In genomic region chr3:27603905-27604620, GRCm38 (mm10) we compare ENCODE assay signal across 15 mouse cellular contexts.
A peak's percentile ranks its signal among the peaks of the same experiment; 100 is the strongest.
DNase-seq lines count a peak whose midpoint lies in the region; ATAC-seq and TF ChIP-seq lines count a peak whose summit lies in the region.
"Had no signal": no experiment of that assay in that cellular context is flagged by ENCODE, and none has a peak within 500 bp of the region (broad histone marks: within the 10 kb centered on the region; RNA-seq: fewer than 3 reads in every experiment).

No protein-coding gene starts in this region.

- no peaks in the 10 kb centered on the region; the same call in 1 of the 2 replicates for H3K36me3 ChIP-seq in lung, embryonic 14.5 days (ENCODE audit: insufficient read depth)
- H3K36me3 ChIP-seq: G1E had no signal

- ATAC-seq in lung, embryonic 14.5 days (ENCODE audit: insufficient read depth) = no peak
- no peak for ATAC-seq in frontal cortex, adult (ENCODE audit: low TSS enrichment)

- H3K9ac ChIP-seq in lung, embryonic 14.5 days = no peak overlapping the region

- 42% methylated on average over 13 of the region's 13 CpGs for WGBS in lung, embryonic 14.5 days

- no peaks in the 10 kb centered on the region for H3K9me3 ChIP-seq in lung, embryonic 14.5 days (ENCODE audit: low read depth, low read length)
- H3K9me3 ChIP-seq: G1E had no signal

- DNase-seq in adrenal gland, postnatal 25 days = peak; percentile 23
- no peak for DNase-seq in adrenal gland, adult 18-20 months (ENCODE audit: low spot score in 2 of 2)
- DNase-seq in lung, embryonic 14.5 days = peak; percentile 50
- DNase-seq in lung, postnatal 10 days = no peak
- DNase-seq in kidney, adult 9 months = peak; percentile 82
- DNase-seq in lung, postnatal 36 days = peak; percentile 52
- DNase-seq in c-Kit-positive CD71-positive TER-119-positive erythroid progenitor cells, embryonic 14.5 days (ENCODE audit: low spot score) = no peak
- DNase-seq: cerebellum, postnatal 14 days; heart, adult 18-20 months; heart, postnatal 14 days; layer of hippocampus, adult 9-11 months; midbrain, embryonic 14.5 days; spleen, adult 18-20 months had no signal

- no peaks in the 10 kb centered on the region for H3K27me3 ChIP-seq in lung, embryonic 14.5 days (ENCODE audit: insufficient read depth, low read length)

- H3K27ac ChIP-seq in lung, embryonic 14.5 days (ENCODE audit: low read depth) = peak overlapping the region; percentile 18; the same call in 1 of the 2 replicates

- H3K4me1 ChIP-seq in lung, embryonic 14.5 days (ENCODE audit: insufficient read depth) = peaks cover 43% of the 10 kb centered on the region

- H3K4me3 ChIP-seq in lung, embryonic 14.5 days (ENCODE audit: low read depth, low read length) = no peak overlapping the region

- TF ChIP-seq CTCF in lung, embryonic 14.5 days (IDR thresholded peaks at IDR 0.05; ENCODE audit: low read depth) = no peak

- H3K4me2 ChIP-seq in lung, embryonic 14.5 days = no peak overlapping the region

Comparison
In these comparisons a context has a peak if more than half of its experiments do, and no peak if none do; other contexts are left out.
1. DNase-seq: peak in adrenal gland, postnatal 25 days (single experiment), lung, embryonic 14.5 days (single experiment), kidney, adult 9 months (single experiment) and lung, postnatal 36 days (single experiment); none in adrenal gland, adult 18-20 months (0 of 2), lung, postnatal 10 days (single experiment) and c-Kit-positive CD71-positive TER-119-positive erythroid progenitor cells, embryonic 14.5 days (single experiment).